Mouse (Mus musculus) fat pad, adult 2 months (tissue): ENCODE results near the gene Tnc.
"Not testable (repeated sequence)": the region's sequence is repeated elsewhere in the genome, so short reads cannot be mapped to it uniquely, and the experiment has no call there.

ENCODE experiments used
- DNase-seq: peaks from one replicate; pipeline ENCODE4 v3.0.0-alpha.2; 2011; ENCODE audit warnings: low read depth, low spot score; ENCODE audit errors: extremely low read depth

The Tnc gene

DNA sequence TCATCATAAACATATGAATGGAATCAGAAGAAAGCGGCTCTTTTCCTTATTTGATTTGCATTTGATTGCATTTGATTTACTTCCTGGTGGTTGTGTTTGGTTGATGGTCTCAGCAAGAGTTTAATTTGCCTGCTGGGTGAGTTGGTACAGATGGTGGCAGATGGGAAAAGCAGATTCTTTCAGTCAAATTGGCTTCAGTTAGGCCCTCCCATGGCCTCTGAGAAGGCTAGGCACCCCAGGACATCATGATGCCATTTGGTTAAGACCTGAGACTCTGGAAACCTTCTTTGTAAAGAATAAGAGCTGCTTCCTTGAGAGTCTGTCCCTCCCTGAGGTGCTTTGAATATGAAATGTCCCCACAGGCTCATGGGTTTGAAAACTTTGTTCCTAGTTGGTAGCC, 75.1 kb downstream of the Tnc start:
- no peak for DNase-seq

DNA sequence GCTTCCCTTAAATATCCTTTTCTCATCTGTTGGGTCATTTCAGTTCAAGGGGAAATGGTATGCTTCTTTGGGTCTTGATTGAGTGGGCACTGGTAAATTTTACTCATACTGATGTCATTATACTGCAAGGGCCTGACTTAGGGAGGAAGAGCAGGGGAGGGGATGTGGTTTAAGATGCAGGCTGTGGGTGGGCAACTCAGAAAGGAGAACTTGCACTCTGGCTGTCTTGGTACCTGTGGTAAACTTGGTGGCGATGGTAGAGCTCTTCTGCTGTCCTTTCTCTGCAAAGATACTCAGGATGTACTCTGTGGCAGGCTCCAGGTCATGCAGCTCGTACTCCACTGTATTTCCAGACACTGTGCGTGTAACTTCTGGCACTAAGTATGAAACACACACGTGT, 75.9 kb downstream of the Tnc start:
- DNase-seq = no peak

DNA sequence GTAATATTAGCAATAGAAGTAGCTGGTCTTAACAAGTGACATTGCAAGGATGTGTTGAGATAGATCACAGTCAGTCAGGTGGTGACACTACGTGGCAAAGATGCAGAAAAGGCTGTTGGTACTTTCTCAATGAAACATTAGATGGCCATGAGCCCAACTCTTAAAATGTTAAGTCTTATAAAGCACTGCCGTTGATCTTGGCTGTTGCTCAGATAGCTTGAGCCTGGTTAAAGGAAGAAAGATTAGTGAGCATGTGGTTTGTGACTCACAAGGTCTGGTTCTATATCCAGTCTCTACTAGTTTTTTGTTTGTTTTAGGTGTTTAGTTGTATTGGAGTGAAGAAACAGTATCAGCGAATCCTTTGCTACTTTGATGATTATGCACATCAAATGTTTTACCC, 76.9 kb downstream of the Tnc start:
- DNase-seq = no peak

DNA sequence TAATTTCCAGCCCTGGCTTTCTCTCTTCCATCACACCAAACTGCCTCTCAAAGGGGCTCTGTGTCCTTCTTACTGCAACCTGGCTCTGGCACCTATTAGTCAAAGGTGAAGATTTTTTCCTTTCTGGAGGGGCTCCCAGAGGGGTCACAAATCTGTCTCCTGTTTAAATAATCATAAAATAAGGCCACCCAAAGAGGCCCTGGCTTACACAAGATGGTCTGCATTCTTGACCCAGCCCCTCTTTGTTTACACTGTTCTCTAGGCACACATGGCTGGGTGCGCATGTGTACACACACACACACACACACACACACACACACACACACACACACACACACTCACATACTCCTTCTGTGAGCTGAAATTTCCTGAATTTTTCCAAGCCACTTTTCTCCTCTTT, 83.4 kb downstream of the Tnc start:
- DNase-seq = no peak

DNA sequence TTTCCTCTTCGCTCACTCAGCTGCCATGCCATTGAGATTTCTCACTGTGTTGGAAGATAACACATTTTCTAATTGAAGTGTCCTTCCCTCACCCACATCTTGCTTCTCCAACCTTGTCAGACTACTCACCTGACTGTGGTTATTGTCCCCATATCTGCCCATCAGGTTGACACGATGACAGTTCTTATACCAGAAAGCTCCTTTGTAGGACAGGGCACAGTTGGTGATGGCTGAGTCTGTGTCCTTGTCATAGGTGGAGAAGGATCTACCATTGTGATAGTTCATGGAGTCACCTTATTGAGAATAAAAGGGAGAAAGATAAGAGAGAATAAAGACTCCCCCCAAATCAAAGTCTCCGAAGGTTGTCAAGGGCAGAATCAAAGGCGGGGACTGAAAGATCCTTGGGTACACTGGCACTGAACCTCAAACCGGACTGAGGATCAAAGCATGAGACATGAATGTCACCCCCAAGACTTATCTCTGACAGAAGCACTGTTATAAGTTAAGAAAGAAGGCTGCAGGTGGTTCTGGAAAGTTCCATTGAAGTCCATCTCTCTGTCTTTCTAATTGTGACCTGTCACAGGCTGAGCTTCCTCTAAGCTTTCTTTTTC, 84.9 kb downstream of the Tnc start:
- no peak for DNase-seq

DNA sequence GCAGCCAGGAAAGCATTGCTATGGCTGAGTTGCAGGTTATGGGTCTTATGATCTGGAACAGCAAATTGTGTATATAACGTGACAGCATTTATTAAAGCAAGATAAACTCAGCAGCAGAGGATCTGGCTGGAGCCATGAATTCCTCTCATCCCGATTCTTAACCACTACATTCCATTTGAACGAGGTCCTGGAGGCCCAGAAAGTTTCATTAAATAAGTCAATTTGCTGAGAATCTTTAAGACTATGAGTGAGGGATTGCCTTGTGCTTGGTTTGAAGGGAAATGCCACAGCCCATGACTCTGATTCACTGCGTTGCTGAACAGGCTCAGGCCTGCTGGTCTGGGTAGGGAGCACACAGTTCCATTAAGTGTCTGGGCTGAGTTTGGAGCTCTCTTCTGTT, 88.2 kb downstream of the Tnc start:
- no peak for DNase-seq

DNA sequence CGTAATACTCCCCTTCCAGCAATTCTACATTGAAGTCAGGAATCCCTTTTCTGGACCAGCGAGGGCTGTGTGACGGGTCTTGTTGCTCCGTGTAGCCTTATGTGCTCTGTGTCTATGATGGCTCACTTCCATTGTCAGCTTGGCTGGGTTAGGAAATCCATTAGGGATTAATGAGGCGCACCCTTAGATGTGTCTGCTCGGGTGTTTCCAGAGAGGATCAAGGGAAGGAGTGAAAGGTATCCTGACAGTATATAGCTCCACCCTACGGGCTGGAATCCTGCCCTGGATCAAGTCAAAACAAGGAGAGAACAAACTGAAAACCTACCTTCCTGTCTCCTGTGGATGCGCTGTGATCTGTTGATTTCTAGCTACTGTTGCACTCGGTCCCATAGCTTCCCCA, 96.8 kb downstream of the Tnc start:
- DNase-seq = no peak

DNA sequence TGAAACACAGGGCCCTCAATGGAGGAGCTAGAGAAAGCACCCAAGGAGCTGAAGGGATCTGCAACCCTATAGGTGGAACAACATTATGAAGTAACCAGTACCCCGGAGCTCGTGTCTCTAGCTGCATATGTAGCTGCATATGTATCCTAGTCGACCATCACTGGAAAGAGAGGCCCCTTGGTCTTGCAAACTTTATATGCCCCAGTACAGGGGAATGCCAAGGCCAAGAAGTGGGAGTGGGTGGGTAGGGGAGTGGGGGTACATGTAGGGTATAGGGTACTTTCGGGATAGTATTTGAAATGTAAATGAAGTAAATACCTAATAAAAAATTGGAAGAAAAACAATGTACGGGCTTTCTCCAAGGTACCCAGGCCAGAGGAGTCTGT, 98.1 kb downstream of the Tnc start:
- not testable (repeated sequence) for DNase-seq

DNA sequence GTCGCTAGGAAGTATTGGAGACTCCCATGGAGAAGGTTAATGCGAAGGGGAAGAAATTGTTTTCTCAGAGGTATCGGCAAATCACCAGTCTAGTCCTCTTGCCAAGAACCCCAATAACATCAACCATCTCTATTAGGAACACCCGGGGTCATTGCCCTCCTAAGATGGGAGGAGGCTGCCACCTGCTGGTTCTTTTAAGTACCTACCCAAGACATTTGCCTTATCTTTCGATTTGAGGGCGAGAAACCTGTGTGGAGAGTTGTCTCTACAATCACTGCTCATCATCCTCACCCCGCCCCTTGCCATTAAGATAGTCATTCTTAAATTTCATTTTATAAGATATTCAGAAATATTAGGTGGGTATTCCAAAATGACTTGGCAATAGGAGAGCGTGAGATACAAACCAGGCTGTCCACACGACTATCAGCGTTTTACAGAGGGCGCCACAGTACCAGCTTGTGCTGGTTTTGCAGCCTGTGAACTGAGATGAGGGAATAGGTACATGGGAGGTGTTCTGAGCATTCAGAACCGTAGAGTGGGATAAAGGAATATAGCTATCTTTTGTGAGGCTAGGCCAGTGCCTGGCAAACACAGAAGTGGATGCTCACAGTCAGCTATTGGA, 98.6 kb downstream of the Tnc start:
- no peak for DNase-seq

DNA sequence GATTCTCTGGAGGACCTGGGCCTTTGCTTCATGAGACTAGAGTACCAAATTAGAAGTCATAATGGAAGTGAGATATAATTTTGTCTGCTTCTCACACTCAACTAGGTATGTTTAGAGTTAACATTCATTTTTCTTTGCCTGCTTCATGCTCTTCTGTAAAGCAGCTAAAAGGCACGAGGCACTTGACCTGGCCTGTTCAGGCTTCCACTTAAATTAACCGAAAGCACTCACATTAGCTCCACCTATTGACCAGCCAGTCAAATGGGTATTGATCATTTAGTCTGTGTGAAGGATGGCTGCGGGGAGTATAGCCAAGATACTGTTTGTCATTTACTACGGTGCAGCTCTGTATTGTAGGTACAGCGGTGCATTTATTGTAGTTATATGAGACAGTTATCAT, 103.0 kb downstream of the Tnc start:
- DNase-seq = no peak

DNA sequence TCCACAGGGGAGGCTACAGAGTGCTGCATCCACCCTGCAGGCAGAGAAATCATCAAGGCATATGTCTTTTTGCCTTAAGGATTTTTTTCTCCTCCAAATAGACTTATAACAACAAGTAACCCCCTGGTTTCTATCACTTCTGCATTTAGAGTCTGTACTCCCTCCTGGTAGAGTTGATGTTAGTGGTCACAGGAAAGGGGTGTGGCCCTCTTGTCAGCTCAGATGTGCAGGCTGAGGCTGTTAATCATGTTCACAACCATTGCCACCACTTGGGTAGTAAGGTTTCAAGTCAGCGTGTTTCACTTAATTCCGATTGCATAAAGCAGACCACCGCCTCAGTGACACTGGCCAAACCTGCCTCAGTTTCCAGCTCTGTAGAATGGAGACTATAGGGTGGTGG, 103.9 kb downstream of the Tnc start:
- DNase-seq = no peak

DNA sequence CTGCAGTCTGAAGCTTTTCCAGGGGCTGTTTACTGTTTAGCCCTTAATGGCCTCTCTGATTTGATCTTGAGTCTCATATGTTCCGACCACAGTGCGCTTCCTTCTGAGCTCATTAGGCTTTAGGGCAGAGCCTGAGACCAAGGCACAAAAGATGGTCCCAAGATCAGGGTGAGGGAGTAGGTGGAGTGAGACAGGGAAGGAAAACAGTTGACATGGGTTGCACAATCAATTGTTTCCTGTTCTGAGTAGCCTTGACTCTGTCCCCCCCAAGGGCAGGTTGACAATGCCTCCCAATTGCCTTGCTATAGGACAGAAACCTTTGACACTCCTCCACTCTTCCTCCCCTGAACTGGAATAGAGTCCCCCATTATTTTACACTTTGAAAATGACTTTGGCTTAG, 105.4 kb downstream of the Tnc start:
- DNase-seq = no peak

DNA sequence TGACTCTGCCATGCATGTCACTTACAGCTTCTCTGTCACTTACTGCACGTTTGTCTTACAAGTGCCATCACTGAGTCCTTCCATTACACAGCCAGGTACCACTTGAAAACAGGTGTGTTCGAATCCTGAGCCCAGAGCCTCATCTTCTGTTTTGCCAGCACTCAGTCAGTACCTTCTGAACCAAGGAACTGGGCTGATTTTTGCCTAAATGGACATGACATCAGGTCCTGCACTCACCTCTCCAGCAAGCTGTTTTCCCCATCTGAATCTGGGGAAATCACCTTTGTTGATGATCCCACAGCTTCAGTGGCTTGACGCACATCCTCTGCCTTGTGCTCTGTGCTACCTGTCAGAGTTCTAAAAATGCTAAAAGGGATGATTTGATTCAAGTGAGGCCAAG, 107.4 kb downstream of the Tnc start:
- DNase-seq = no peak

DNA sequence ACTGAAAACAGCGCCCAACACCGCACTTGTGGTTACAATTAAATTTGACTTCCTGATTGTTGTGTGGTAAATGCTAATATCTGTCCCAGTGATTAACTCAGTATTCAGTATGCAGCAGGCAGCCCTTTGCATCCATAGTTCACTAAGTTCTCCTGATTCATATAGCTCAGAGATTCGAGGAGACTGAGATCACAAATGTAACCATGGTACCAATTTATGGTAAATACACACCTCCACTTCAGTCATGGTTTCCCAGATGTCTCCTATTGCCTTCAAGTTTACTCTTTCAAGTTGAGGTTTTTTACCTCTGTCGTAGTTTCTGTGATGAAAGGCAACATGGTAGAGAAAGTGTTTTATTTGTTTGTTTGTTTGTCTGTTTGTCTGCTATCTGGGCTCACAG, 110.9 kb downstream of the Tnc start:
- DNase-seq = no peak

DNA sequence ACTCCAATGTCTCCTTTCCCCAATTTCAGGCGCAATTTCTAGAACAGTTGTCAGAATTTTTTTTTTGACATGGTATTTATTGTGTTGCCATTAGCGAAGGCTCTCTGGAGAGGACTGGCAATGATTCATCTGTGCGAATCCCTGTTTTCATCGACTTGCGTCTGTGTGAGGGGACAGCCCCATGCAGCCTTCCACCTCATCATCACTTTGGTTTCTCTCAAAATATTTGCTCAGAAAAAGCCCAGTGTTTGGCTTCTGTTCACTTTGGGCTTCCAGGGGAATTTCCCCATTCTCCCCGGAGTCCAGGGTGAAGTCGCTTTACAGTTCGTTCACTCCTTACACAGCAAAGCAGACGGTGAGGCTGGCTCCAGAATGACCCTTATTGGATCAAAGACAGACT, 111.5 kb downstream of the Tnc start:
- DNase-seq = no peak

DNA sequence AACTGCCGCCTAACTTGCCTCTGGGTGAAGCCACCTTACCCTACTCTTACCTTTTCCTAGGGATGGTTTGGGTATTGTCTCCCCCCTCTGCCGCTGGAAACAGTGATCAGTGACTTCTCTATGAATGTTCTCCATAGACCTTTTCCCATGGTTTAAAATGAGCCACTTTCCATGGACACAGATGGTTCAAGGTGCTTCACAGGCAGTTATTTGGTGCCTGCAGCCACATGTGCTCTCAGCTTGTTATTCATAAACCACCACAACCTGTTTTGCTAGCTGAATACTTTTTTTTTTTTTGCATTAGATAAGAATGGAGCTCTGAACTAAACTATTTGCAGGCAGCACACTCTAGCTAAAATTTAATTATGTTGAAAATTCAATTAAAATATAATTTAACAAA, 116.0 kb downstream of the Tnc start:
- DNase-seq = no peak

DNA sequence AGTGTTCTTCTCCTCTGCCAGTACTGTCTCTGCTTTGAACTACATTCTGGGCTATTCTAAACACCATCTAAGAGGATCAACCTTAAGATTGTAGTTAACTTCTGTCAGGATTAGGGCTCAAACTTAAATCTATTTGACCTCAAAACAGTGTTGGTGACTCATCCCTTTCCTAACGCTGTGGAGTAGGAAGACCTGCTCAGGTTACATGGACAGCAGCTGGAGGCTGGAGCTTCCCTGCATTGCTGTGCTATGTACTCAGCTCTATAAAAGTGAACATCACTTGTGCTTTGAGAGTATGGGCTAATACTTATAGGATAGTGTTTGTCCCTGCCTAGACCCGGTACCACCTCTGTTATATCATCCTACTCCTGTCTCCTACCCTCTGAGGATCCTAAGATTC, 117.3 kb downstream of the Tnc start:
- no peak for DNase-seq

DNA sequence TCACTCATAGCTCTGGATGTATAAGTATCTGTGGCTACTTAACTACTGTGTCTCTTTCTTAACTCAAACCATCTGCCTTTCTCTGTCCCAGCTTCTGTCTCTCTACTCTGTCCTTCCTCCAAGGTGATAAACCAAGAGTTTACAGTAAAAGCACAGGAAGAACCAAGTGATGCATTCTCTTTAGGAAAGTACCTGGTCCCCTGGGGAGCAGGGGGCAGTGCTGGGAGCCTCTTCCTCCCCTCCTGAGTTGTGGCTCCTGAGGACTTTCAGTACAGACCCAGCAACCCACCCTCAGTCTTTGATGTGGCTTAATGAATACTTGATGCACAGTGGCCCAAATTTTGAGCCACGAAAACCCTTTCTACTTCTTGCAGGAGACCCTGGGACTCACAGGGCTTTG, 118.6 kb downstream of the Tnc start:
- DNase-seq = no peak

DNA sequence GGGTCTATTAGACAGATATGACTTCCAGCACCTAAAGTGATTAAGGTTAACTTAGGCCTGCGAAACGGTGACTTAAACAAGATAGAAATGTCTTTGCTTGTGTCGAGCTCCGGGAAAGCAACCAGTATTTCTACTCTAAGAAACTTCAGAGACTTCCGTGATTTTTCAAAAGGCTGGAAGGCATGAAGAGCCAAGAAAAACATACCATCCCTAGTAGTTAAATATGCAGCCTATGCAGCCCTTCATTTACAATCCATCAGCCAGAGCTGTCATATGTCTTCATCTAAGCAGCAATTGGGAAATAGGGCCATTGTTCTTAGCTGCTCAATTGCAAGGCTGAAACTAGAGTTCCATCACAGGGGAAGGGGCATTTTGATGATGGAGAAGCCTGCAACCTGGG, 129.6 kb downstream of the Tnc start:
- no peak for DNase-seq

DNA sequence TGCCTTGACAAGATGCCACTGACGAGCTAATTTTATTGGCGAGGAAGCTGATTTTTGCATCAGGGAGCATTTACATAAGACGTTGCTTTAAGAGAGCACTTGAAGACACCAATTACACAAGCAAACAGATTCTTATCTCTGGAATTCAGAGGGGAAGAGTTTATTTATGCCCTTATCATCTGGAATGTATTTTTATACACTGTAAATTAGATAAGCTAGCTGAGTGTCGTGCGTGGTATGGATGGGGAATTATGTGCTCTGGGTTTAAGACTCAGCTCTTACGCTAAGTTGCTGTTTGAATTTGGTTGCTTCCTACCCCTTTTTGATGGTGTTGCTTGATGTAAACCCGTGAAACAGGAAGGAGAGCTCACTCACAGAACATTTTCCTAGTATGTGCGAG, 130.1 kb downstream of the Tnc start:
- DNase-seq = no peak

DNA sequence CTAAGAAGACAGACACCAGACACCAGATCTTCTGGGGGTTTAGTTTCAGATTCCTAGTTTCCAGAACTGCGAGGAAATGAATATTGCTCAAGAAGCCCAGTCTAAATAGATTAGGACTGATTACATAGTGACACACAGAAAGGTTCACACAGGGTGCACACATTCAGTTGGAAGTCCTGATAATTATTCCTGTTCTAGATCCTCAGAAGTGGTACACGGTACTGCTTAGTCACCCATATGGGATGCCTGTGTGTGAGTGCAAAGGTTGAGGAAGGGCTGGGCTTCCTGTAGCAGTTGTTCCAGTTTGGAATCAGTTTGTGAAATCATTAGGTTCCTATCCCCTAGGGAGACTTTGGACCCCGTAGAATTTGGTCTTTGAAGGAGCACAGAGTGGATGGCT, 130.5 kb downstream of the Tnc start:
- no peak for DNase-seq
